Mouse (Mus musculus): Measurements from ENCODE around the gene Slc17a4.

The Slc17a4 gene

DNA sequence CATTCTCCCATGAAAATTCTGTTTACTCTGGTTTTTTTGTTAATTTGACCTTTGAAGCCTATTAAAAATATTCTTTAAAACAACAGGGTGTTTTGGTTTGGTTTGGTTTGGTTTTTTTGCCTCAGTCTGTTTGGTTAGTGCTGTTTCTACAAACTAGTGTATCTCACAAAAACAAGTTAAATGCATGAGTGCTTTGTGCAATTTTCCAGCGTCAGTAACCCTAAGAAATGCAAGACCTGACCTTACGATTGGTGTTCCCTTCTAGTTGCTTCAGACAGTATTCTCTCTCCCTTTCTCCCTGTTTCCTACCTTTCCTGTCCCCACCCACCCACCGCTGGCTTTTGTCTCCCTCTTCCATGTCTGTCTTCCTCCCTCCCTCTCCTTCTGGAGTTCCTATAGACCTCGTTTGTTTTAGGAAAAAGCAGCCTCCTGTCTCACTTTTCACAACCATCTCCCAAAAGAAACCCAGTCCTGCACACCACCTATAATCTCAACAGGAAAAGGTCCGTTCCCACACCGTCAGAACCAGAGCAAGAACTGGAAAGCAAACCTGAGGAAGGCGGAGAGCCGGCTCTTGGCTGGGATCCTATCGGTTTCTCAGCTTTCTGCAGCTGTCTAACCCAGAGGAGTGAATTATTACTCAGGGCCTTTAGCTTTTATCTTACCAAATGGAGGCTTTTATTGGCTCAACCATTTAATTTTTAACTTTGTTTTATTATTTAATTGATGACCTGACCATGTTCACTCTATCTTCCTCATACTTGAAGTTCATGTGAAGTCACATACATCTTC is at the start of gene Slc17a4:
Slc17a4 (minus strand) TSS at position 634 of the 792 bp plus-strand sequence.
- WGBS, result 84% methylated on average over 9 of the region's 9 CpGs

DNA sequence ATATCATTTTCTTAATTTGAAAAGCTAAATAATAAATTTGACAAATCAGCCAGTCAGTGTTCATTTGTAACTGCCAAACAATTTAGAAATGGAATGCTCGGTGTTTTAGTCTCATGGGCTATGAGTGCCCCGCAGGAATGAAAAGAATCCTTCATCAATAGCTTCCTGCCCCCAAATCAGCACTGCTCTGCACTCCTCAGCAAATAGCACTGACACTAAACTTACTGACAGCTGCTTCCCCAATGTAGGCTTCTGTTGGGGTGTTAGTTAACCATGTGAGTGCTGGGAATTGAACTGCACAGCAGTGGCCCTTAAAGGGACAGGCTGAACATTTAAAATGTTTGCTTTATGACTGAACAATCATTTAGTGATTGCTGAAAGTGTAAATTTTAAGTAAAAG is 45.0 kb upstream of the Slc17a4 start:
- 52% methylated on average over 2 of the region's 2 CpGs for WGBS

GRCm38 (mm10) chr13:23950928-23951327 is 36.1 kb upstream of the Slc17a4 start:
- WGBS, result 53% methylated on average over 3 of the region's 3 CpGs

- WGBS, result 44% methylated on average over 14 of the region's 14 CpGs
Observed at GRCm38 (mm10) chr13:23949484-23950246, 34.9 kb upstream of the Slc17a4 start.

DNA sequence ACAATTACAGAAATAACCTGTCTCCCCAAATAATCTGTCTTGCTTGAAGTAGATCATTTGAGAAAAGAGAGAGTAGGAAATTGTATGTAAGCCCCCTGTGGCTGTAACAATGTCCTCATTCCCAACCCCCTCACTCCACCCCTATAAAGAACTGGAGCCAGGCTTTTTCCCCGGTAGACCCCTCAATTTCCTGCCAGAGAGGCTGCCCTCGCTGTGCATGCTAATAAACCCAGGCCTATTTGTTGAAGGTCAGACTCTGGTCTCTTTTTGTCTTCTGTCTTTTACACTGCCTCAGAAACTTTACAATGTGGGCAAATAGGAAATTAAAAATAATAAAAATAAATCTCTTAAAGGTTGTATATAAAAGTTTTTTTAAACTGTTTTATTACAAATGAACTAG is 31.4 kb upstream of the Slc17a4 start:
- WGBS, result 54% methylated on average over 2 of the region's 2 CpGs

- 77% methylated on average over 2 of the region's 2 CpGs for WGBS
Observed at GRCm38 (mm10) chr13:23942861-23943260, 28.1 kb upstream of the Slc17a4 start.

GRCm38 (mm10) chr13:23940291-23940690 is 25.5 kb upstream of the Slc17a4 start:
- 55% methylated on average over 6 of the region's 6 CpGs for WGBS

DNA sequence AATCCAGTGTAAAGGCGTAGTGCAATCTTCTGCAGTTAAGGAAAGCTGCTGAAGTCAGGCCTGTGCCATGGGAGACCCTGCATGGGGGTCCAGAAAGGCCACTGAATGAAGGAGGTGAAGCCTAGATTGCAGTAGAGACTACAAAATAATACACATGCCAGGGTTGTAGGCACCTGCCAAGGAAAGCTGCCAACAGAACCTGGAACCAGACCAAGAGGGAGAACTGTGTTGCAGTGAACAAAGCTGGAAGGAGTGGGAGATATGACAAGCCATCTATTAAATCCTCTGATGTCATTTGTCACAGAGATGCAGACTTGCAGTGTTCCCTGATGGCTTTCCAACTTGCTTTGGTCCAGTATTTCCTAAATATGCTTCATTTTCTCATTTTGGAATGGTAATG is 23.9 kb upstream of the Slc17a4 start:
- 87% methylated on average over 1 of the region's 1 CpGs for WGBS

DNA sequence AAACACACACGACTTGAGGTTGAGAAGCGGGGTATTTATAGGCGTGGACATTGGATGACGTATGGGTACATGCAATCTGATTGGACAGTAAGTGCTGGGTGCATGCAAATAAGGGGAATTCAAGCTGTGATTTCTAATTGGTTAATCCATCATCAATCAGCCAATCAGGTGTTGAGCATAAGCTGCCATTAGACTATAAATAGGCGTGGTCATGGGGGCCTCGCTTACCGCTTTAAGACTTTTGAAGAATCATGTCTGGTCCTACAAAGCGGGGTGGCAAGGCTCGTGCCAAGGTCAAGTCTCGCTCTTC is 19.4 kb upstream of the Slc17a4 start, which contains the start of gene Hist1h2aa:
Hist1h2aa (plus strand) TSS at position 252 of the 310 bp plus-strand sequence.
- 94% methylated on average over 10 of the region's 10 CpGs for WGBS

DNA sequence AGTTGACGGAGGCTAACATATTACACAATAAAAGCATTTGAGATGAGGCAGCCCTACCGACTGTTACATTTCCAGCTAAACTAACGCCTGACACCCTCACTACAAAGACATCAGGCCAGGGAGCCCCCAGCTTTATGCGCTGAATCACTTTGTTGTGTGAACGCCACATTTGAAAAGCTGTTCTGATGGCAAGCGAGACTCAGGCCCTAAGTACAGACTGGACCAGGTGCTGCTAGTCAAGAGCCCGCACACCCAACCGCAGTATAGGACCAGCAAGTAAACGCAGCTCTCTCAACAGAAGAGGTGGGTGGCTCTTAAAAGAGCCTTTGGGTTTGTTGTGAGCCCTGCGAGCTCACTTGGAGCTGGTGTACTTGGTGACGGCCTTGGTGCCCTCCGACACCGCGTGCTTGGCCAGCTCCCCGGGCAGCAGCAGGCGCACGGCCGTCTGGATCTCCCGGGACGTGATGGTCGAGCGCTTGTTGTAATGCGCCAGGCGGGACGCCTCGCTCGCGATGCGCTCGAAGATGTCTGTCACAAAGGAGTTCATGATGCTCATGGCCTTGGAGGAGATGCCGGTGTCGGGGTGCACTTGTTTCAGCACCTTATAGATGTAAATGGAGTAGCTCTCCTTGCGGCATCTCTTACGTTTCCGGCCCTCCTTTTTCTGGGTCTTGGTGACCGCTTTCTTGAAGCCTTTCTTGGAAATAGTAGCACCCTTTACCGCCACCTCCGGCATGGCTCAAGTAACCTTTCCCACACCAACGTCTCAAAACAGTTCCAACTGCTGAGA is 18.8 kb upstream of the Slc17a4 start, which contains the start of gene Hist1h2ba:
Hist1h2ba (minus strand) TSS at position 736 of the 790 bp plus-strand sequence.
- WGBS, result 95% methylated on average over 39 of the region's 39 CpGs

GRCm38 (mm10) chr13:23930904-23931303 is 16.1 kb upstream of the Slc17a4 start:
- 74% methylated on average over 11 of the region's 11 CpGs for WGBS

GRCm38 (mm10) chr13:23930461-23930860 is 15.7 kb upstream of the Slc17a4 start:
- WGBS, result 94% methylated on average over 9 of the region's 9 CpGs

DNA sequence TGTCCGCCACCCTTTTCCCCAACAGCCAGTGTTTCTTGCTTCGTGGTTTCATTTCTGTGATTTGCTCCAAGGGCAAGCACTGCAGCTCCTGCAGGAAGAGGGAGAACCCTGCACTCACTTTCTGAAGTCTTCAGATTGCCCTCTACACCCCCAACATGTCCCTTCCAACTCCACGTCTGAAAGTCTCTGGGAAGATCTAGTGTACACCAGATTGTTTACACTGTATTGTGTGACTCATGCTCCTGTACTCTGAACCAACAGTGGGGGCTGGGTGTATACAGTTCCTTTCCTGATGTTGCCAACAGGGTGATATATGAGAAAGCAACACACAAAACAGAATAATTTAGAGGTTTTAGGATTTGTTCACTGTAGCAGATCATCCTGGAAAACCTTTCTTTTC is 13.8 kb upstream of the Slc17a4 start:
- 57% methylated on average over 3 of the region's 3 CpGs for WGBS

DNA sequence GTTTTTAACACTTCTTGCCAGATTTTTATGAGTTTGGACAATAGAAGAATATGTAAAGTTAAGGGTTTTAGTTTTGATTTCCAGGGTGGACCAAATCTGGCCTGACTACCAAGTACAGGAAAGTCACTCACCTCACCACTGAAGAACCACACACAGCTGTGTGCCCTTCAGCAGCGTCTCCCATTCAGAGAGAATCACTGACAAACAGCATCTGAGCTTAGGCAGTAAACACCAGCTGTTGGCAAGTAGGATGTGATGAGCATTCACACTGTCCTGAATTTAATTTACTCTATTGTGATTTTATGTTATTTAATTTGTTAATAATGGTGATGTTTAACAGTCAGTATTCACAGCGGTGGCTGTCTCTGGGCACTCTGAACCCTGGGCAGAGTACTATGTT is 11.0 kb upstream of the Slc17a4 start:
- 75% methylated on average over 2 of the region's 2 CpGs for WGBS

DNA sequence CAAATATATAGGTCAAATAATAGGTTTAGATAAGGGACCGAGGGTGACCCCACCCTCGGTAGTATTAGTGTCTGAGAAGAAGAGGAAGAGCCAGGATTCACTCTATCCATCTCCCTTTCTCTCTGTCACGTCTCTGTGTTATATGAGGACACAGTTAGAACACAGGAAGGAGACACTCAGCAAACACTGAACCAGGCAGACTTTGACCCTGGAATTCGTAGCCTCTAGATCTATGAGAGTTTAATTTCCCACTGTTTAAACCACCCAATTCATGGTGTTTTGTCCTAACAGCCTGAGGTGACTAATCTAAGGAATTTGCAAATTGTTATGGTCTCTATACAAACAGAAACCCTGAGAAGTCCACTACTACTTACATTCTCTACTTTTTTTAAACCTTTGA is 2.9 kb upstream of the Slc17a4 start:
- 86% methylated on average over 4 of the region's 4 CpGs for WGBS

GRCm38 (mm10) chr13:23916132-23916531 is 1.3 kb upstream of the Slc17a4 start:
- WGBS, result 87% methylated on average over 1 of the region's 1 CpGs

- WGBS, result 72% methylated on average over 6 of the region's 6 CpGs
Observed at GRCm38 (mm10) chr13:23913791-23914306, 960 bp downstream of the Slc17a4 start.

GRCm38 (mm10) chr13:23911335-23911734 is 3.5 kb downstream of the Slc17a4 start:
- WGBS, result 80% methylated on average over 5 of the region's 5 CpGs

GRCm38 (mm10) chr13:23910121-23910520 is 4.7 kb downstream of the Slc17a4 start:
- 82% methylated on average over 5 of the region's 5 CpGs for WGBS

GRCm38 (mm10) chr13:23906906-23907305 is 7.9 kb downstream of the Slc17a4 start:
- 95% methylated on average over 5 of the region's 5 CpGs for WGBS

- 40% methylated on average over 6 of the region's 6 CpGs for WGBS
Observed at GRCm38 (mm10) chr13:23898242-23898641, 16.6 kb downstream of the Slc17a4 start.

GRCm38 (mm10) chr13:23893269-23893593 is 21.6 kb downstream of the Slc17a4 start:
- 65% methylated on average over 4 of the region's 4 CpGs for WGBS

Measured in cerebral cortex, adult 2 months (tissue).